Mouse (Mus musculus) midbrain, embryonic 14.5 days (tissue): ENCODE results near the gene Sept9. TPM values are rescaled to one million over a fixed set of nuclear protein-coding genes. Genes with fewer than 3 reads are reported as not detected.
A peak's percentile ranks its signal among the peaks of the same experiment; 100 is the strongest.

ENCODE experiments used
- ATAC-seq: fragments of 200-750 bp; cut with Nextera tagmentation; 2 replicates; pipeline ENCODE4 v1.8.0; 2017; ENCODE audit warnings: moderate number of reproducible peaks, moderate library complexity; ENCODE audit not compliant: low FRiP score, low TSS enrichment
- DNase-seq: peaks from one replicate; pipeline ENCODE4 v3.0.0-alpha.2; 2015
- H3K27ac ChIP-seq: fragments of 300-500 bp; sonication (generic); replicated peaks from 2 replicates; pipeline ENCODE4 v1.5.1; 2014; ENCODE audit warnings: mild to moderate bottlenecking, low read depth, low read length, moderate library complexity
- H3K27me3 ChIP-seq: fragments of 300-500 bp; sonication (generic); 2 replicates; pipeline ENCODE4 v1.6.1; 2014; ENCODE audit warnings: low read length, control low read depth, mixed read lengths; ENCODE audit not compliant: control insufficient read depth, insufficient read depth
- H3K36me3 ChIP-seq: fragments of 300-500 bp; sonication (generic); 2 replicates; pipeline ENCODE4 v1.6.1; 2014; ENCODE audit warnings: low read length, control low read depth; ENCODE audit not compliant: control insufficient read depth, insufficient read depth
- H3K4me1 ChIP-seq: fragments of 300-500 bp; sonication (generic); 2 replicates; pipeline ENCODE4 v1.6.1; 2014; ENCODE audit warnings: mild to moderate bottlenecking, antibody characterized with exemption, low read length, control low read depth; ENCODE audit not compliant: control insufficient read depth, insufficient read depth
- H3K4me2 ChIP-seq: fragments of 300-500 bp; sonication (generic); 2 replicates; pipeline ENCODE4 v1.6.1; 2014; ENCODE audit warnings: mild to moderate bottlenecking, low read length, moderate library complexity
- H3K4me3 ChIP-seq: fragments of 300-500 bp; sonication (generic); replicated peaks from 2 replicates; pipeline ENCODE4 v1.5.1; 2014; ENCODE audit warnings: low read depth, low read length
- H3K9ac ChIP-seq: fragments of 300-500 bp; sonication (generic); replicated peaks from 2 replicates; pipeline ENCODE4 v1.6.1; 2014; ENCODE audit warnings: mild to moderate bottlenecking, low read length, moderate library complexity
- H3K9me3 ChIP-seq: fragments of 300-500 bp; sonication (generic); 2 replicates; pipeline ENCODE4 v1.6.1; 2016; ENCODE audit warnings: low read length, control low read depth, mixed read lengths; ENCODE audit not compliant: control insufficient read depth
- WGBS: fragments of 180-500 bp; shearing (Covaris S2); extraction: QIAGEN DNeasy Blood & Tissue Kit; methylation state at CpG from one replicate; pipeline ENCODE4 v1.1.7; 2014; 5-methylcytosine and 5-hydroxymethylcytosine counted together
- polyA plus RNA-seq: library from polyadenylated mRNA; unstranded; fragments of >200 nt; fragmentation: Nextera tagmentation; extraction: Ambion mirVana; gene quantifications from 2 replicates; pipeline ENCODE4 v1.2.1, GENCODE M21; 2014

The Sept9 gene
- polyA plus RNA-seq, 1 experiment from 2014 or later: 97.4 TPM

DNA sequence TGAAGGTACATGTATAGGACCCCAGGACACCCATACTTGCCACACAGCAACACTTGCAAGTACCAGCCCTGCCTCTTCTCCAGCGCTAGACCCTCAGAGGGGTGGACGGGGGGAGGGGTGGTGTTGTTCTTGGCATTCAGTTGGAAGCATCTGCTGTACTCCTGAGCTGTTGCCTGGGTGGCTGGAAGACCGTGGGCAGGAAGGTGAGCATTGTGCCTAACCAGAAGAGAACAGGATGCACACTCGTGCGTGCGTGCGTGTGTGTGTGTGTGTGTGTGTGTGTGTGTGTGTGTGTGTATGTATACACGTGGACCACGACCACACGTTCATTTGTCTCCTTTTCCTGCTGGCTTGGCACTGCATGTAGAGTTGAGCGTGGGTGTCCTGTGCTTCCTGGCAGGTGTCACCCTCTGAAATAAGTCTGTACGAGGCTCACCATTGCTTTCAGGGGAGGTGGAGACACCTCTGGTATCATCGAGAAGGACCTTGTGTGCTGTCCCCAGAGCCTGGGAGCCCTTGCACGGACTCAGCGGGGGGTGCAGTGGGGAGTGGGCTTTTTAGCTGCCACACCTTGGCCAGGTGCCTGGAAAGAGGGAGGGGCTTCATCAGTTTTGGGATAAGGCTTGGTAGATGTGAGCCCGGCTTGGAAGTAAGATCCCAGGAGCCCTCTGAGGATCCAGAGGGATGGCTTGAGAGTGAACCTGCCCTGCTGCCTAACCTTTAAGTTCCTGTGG is 127.6 kb downstream of the Sept9 start:
- peaks cover 24% of the 10 kb centered on the region for H3K4me1 ChIP-seq
- DNase-seq (no peak), ATAC-seq (no peak)
- H3K4me2 ChIP-seq: no peak overlapping the region
- no peak overlapping the region for H3K27ac ChIP-seq
- no peaks in the 10 kb centered on the region for H3K9me3 ChIP-seq
- H3K27me3 ChIP-seq: no peaks in the 10 kb centered on the region
- WGBS: 80% methylated on average over 16 of the region's 16 CpGs
- no peaks in the 10 kb centered on the region for H3K36me3 ChIP-seq
- no peak overlapping the region for H3K9ac ChIP-seq
- H3K4me3 ChIP-seq: no peak overlapping the region

DNA sequence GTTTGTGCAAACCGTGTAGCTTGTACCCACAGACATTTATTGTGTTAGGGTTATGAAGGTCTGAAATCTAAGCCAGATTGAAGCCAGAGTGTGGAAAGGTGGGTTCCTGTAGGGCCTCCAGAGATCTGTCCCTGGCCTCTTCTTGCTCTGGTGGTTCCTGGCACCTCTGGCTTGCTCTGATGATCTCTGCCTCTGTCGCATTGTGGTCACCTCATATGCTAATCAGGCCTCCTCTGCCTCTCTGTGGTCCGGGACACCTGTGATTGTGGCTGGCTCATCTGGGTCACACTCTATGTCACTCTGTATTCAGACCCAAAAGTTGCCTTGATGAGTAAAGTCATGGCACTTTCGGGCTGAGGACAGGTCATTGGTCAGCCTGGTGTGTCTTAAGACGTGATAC is 128.2 kb downstream of the Sept9 start:
- H3K4me1 ChIP-seq: peaks cover 24% of the 10 kb centered on the region
- H3K27ac ChIP-seq: no peak overlapping the region
- WGBS: 83% methylated on average over 5 of the region's 5 CpGs
- H3K9ac ChIP-seq: no peak overlapping the region
- no peaks in the 10 kb centered on the region for H3K9me3 ChIP-seq
- no peak for ATAC-seq
- no peaks in the 10 kb centered on the region for H3K27me3 ChIP-seq
- no peak for DNase-seq
- H3K4me3 ChIP-seq: no peak overlapping the region
- H3K4me2 ChIP-seq: no peak overlapping the region
- H3K36me3 ChIP-seq: no peaks in the 10 kb centered on the region

DNA sequence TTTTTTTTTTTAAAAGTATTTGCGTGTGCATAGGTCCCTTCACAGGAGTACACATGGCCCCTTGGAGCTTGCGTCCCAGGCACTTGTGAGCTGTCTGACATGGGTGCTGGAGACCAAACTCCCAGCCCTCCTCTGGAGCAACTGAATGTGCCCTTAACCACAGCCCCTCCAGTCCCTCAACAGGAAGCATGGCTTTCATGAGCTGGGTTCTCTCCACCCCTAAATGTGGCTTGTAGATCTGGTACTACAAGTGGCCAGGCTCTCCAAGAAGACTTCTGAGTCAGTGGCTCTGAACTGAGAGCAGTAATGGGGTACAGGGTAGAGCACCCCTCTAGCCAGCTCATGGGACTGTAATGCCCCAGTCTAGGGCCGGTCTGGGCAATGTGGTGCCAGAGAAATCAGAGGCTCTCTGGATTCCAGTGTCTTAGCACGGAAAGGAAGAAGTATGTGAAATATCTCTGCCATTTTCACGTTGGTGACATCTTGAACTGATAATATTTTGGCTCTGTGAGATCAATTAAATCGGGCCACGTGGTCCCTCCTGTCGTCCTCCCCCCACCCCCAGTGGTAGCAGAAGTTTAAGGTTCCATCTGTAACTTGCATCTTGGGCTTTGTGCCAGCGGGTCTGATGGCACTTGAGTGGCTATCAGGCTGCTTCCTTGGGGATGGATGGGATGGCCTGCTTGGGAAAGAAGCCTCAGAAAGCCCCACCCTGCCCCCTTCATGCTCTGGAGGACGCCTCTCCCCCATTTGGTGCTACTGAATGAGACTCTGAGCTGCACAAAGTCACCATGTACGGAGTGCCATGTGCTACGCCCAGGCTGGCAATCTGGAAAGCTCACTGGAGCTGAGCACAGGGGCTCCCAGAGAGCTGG is 130.9 kb downstream of the Sept9 start:
- H3K27ac ChIP-seq: 0 out of 2 replicates have a peak overlapping the region, but pooled peaks have one; percentile 26
- no peaks in the 10 kb centered on the region for H3K9me3 ChIP-seq
- ATAC-seq (no peak), DNase-seq (no peak)
- no peak overlapping the region for H3K4me3 ChIP-seq
- peak overlapping the region; percentile 84; the same call in 1 of the 2 replicates for H3K4me2 ChIP-seq
- peaks cover 49% of the 10 kb centered on the region for H3K4me1 ChIP-seq
- H3K9ac ChIP-seq: no peak overlapping the region; the same call in 1 of the 2 replicates
- WGBS: 68% methylated on average over 12 of the region's 12 CpGs
- H3K36me3 ChIP-seq: no peaks in the 10 kb centered on the region
- no peaks in the 10 kb centered on the region for H3K27me3 ChIP-seq

DNA sequence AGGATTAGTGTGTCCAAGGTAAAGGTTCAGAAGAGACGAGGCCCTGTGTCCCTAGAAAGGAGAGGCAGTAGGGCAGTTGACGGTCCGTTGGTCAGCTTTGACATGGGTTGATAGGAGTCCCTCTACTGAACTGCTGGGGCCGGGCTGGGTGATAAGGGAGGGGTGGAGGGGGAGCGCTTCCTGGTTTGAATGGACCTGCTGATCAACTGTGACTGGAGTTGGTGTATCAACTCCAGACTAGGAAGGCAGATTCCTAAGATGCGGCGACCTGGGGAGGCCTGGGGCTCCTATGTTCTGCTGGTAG is 131.4 kb downstream of the Sept9 start:
- DNase-seq: no peak
- WGBS: 21% methylated on average over 7 of the region's 7 CpGs

DNA sequence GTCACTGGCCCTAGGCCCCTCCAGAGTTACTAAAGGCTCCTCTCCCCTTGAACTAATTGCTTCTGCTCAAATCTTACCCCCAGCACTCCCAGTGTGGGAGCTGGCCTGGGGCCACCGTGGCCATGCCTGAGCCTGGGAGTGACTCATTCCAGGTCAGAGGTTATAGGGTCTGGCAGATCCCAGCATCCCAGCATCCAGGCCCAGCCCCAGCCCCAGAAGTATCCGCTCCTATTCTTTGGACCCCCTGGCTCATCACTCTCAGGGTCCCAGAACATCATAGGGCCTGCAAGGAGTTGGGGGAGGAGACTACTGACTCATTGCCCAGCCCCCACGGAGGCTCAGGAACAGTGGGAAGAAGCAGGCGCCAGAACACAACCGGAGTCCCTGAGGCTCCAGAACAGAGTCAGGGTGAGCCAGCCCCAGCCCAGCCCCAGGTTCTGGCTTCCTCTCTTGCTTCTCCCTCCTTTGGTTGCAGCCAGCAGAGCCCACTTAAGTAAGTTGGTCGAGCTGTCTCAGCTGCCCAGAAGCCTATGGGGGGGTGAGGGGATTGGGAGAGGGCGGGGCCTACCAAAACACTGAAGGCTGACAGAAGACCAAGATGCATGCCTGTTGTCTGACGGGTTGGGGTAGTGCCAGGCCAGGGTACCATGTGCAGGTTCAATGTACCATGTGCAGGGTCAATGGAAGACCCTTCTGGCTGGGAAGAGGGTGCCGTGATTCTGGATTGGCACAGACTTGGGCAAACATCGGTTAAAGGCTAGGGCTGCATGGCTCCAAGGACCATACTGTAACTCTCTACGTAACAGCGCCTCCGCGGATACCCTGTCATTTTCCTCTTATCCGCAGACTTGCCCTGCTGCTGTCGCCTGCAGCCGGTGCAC is 132.1 kb downstream of the Sept9 start:
- peaks cover 44% of the 10 kb centered on the region for H3K4me1 ChIP-seq
- peak overlapping the region; percentile 86 for H3K9ac ChIP-seq
- H3K36me3 ChIP-seq: no peaks in the 10 kb centered on the region
- ATAC-seq (peak; percentile 62; the same call in 1 of the 2 replicates), DNase-seq (peak; percentile 75)
- no peaks in the 10 kb centered on the region for H3K27me3 ChIP-seq
- no peaks in the 10 kb centered on the region for H3K9me3 ChIP-seq
- H3K27ac ChIP-seq: peak overlapping the region; percentile 99
- 3% methylated on average over 17 of the region's 17 CpGs for WGBS
- H3K4me3 ChIP-seq: peak overlapping the region; percentile 67
- peak overlapping the region; percentile 84 for H3K4me2 ChIP-seq

More for the DNA sequence above, 131.4 kb downstream of the Sept9 start:
- H3K4me2 ChIP-seq: peak overlapping the region; percentile 84
- H3K4me1 ChIP-seq: peaks cover 49% of the 10 kb centered on the region
- no peak overlapping the region; the same call in 1 of the 2 replicates for H3K4me3 ChIP-seq
- H3K27ac ChIP-seq: peak overlapping the region; percentile 99
- no peaks in the 10 kb centered on the region for H3K9me3 ChIP-seq
- no peaks in the 10 kb centered on the region for H3K36me3 ChIP-seq
- ATAC-seq: no peak
- H3K9ac ChIP-seq: peak overlapping the region; percentile 86; the same call in 1 of the 2 replicates
- no peaks in the 10 kb centered on the region for H3K27me3 ChIP-seq

DNA sequence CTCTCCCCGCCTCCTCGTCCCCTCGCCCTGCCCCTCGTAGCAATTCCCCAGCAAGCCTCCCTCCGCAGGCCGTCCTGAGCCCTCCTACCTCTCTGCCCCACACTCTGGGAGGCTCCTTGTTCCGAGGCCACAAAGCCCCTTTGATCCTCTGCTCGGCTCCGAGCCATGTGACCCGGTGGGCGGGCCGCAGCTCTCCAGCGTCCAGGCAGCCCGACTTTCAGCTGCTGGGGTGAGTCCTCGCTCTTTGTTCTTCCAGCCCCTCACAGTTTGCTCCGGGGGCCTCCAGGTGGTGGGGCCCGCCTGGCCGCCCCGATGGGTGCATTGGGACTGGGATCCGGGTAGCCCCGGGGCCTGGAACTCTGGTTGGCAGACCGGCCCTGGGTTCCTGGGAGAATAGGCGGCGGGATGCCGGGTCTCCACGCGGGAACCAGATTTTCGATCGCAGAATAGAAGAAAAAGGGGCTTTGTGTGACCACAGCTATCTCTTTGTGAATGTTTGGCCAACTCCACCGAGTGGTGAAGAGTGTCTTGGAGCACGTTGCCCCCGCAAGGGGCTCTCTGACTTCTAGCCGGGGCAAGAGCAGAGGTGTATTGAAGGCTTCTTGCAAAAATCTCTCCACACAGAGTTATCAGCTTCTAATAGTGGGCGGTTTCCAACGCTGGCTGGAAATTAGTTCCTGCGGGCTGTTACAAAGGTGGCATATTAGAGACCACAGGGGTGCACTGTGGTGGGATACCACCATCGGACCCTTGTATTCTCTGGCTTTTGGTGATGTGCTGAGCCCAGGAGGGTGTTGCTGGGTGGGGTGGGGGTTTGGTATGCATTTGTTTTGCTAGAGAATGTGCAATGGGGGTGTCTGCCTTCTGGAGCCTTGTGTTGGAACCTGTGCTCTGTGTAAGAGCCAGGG is 133.0 kb downstream of the Sept9 start:
- Histone ChIP-seq H3K36me3 (no peaks in the 10 kb centered on the region), H3K4me1 (peaks cover 42% of the 10 kb centered on the region), H3K9me3 (no peaks in the 10 kb centered on the region), H3K4me2 (peak overlapping the region; percentile 84), H3K27me3 (no peaks in the 10 kb centered on the region), H3K9ac (peak overlapping the region; percentile 86), H3K27ac (peak overlapping the region; percentile 99), H3K4me3 (peak overlapping the region; percentile 67)
- peak; percentile 93 for ATAC-seq
- DNase-seq: peak; percentile 93
- under 1% methylated on average over 37 of the region's 37 CpGs for WGBS

DNA sequence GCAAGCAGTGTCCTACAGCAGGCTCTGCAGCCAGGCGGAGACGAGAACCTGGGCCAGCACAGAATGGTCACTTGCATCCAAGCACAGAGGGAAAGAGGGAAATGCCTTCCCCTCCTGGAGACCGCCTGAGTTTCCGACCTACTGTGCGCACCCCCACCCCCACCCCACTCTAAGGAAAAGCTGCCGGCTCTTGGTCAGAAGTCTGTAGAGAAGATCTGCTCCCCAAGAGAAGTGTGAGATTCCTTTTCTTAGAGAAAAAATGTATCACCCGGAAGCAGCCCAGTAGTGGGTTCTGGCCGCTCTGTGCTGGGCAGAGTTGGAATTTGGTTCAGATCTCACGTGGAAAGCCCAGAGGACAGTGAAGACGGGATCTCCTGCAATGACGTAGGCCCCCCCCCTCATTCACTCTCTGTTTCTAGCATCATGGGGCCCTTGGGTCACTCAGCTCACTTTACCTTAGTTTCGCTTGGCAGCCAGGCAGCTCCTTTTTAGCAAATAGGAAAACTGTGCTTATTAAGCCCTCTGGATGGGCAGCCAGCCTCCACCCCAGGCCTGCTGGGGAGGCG is 133.8 kb downstream of the Sept9 start:
- ATAC-seq (no peak), DNase-seq (no peak)
- Histone ChIP-seq H3K4me3 (peak overlapping the region; percentile 67), H3K9me3 (no peaks in the 10 kb centered on the region), H3K9ac (peak overlapping the region; percentile 86), H3K4me2 (peak overlapping the region; percentile 84), H3K4me1 (peaks cover 42% of the 10 kb centered on the region), H3K27ac (peak overlapping the region; percentile 99), H3K36me3 (no peaks in the 10 kb centered on the region), H3K27me3 (no peaks in the 10 kb centered on the region)
- 11% methylated on average over 13 of the region's 13 CpGs for WGBS
